Mouse (Mus musculus) midbrain, embryonic 14.5 days (tissue): ENCODE measurements around the gene Unc79. TPM values are rescaled to one million over a fixed set of nuclear protein-coding genes. Genes with fewer than 3 reads are reported as not detected.

Source experiments
- ATAC-seq: fragments of 200-750 bp; cut with Nextera tagmentation; 2 replicates; pipeline ENCODE4 v1.8.0; 2017; ENCODE audit warnings: moderate number of reproducible peaks, moderate library complexity; ENCODE audit not compliant: low FRiP score, low TSS enrichment
- DNase-seq: peaks from one replicate; pipeline ENCODE4 v3.0.0-alpha.2; 2015
- H3K27ac ChIP-seq: fragments of 300-500 bp; sonication (generic); replicated peaks from 2 replicates; pipeline ENCODE4 v1.5.1; 2014; ENCODE audit warnings: mild to moderate bottlenecking, low read depth, low read length, moderate library complexity
- H3K27me3 ChIP-seq: fragments of 300-500 bp; sonication (generic); 2 replicates; pipeline ENCODE4 v1.6.1; 2014; ENCODE audit warnings: low read length, control low read depth, mixed read lengths; ENCODE audit not compliant: control insufficient read depth, insufficient read depth
- H3K36me3 ChIP-seq: fragments of 300-500 bp; sonication (generic); 2 replicates; pipeline ENCODE4 v1.6.1; 2014; ENCODE audit warnings: low read length, control low read depth; ENCODE audit not compliant: control insufficient read depth, insufficient read depth
- H3K4me1 ChIP-seq: fragments of 300-500 bp; sonication (generic); 2 replicates; pipeline ENCODE4 v1.6.1; 2014; ENCODE audit warnings: mild to moderate bottlenecking, antibody characterized with exemption, low read length, control low read depth; ENCODE audit not compliant: control insufficient read depth, insufficient read depth
- H3K4me2 ChIP-seq: fragments of 300-500 bp; sonication (generic); 2 replicates; pipeline ENCODE4 v1.6.1; 2014; ENCODE audit warnings: mild to moderate bottlenecking, low read length, moderate library complexity
- H3K4me3 ChIP-seq: fragments of 300-500 bp; sonication (generic); replicated peaks from 2 replicates; pipeline ENCODE4 v1.5.1; 2014; ENCODE audit warnings: low read depth, low read length
- H3K9ac ChIP-seq: fragments of 300-500 bp; sonication (generic); replicated peaks from 2 replicates; pipeline ENCODE4 v1.6.1; 2014; ENCODE audit warnings: mild to moderate bottlenecking, low read length, moderate library complexity
- H3K9me3 ChIP-seq: fragments of 300-500 bp; sonication (generic); 2 replicates; pipeline ENCODE4 v1.6.1; 2016; ENCODE audit warnings: low read length, control low read depth, mixed read lengths; ENCODE audit not compliant: control insufficient read depth
- WGBS: fragments of 180-500 bp; shearing (Covaris S2); extraction: QIAGEN DNeasy Blood & Tissue Kit; methylation state at CpG from one replicate; pipeline ENCODE4 v1.1.7; 2014; 5-methylcytosine and 5-hydroxymethylcytosine counted together
- polyA plus RNA-seq: library from polyadenylated mRNA; unstranded; fragments of >200 nt; fragmentation: Nextera tagmentation; extraction: Ambion mirVana; gene quantifications from 2 replicates; pipeline ENCODE4 v1.2.1, GENCODE M21; 2014

Gene Unc79
- polyA plus RNA-seq, 1 experiment from 2014 or later = 15.4 TPM

DNA sequence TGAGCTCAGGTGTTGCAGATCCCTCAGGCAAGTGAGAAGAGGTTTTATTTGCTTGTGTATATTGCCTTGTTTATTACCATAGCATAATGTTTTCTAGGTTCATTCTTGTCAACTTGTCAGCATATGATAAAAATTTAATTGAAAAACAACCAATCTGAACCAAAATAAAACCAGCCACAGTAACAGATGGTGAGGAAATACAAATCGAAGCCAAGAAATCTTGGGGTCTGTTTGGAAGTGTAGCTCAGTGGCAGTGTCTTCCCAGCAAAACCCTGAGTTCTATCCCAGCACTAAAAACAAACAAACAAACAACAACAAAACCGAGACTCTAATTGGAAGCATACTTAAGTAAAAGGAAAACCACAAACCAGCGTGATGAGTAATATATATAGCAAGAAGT is 131.4 kb downstream of the Unc79 start:
- ATAC-seq = no peak
- H3K36me3 ChIP-seq = peaks cover 25% of the 10 kb centered on the region
- no peak for DNase-seq
- 86% methylated on average over 3 of the region's 3 CpGs for WGBS
- H3K9me3 ChIP-seq = no peaks in the 10 kb centered on the region
- H3K27me3 ChIP-seq = no peaks in the 10 kb centered on the region
- no peaks in the 10 kb centered on the region for H3K4me1 ChIP-seq
- H3K4me2 ChIP-seq = no peak overlapping the region
- H3K27ac ChIP-seq = no peak overlapping the region
- no peak overlapping the region for H3K9ac ChIP-seq
- no peak overlapping the region for H3K4me3 ChIP-seq

DNA sequence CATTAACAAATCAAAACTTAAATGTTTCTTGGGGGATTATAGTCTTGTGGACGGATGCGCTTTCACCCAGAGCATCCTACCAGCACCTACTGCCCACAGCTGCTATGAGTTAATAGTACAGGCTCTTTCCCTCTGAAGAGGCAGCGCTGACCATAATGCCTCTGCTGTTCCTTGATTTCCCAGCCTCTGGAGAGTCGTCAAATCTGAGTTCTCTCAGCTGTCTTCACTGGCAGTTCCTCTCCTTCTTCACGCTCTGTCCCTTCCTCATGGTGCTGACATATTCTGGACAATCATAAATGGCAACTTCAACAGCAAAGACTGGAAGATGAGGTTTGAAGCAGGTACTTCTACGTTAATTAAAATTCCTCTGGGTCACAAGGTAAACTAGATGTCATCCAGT is 143.2 kb downstream of the Unc79 start:
- Histone ChIP-seq H3K9ac (no peak overlapping the region), H3K4me2 (no peak overlapping the region), H3K36me3 (peaks cover 63% of the 10 kb centered on the region), H3K27me3 (no peaks in the 10 kb centered on the region), H3K4me3 (no peak overlapping the region), H3K27ac (no peak overlapping the region), H3K9me3 (no peaks in the 10 kb centered on the region), H3K4me1 (no peaks in the 10 kb centered on the region)
- 89% methylated on average over 6 of the region's 6 CpGs for WGBS
- ATAC-seq = no peak
- DNase-seq = no peak

DNA sequence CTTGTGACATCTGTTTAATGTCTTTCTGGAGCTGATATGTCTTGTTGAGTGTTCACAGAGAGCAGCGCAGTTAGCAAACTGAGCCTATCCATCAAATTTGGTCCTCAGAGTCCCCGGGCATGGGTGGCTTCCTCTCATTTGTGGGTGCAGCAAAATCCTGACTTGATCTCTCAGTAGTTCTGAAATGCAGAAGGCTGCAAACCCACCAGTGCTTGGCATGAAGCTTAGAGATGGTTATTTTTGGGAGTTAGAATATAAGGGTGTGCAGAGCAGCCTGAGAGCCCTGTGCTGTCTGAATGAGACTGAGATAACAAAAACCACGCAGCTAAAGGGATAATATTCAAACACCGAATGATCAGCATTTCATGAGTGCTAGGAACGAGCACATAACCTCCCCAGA is 146.5 kb downstream of the Unc79 start:
- no peak for DNase-seq
- no peak overlapping the region for H3K9ac ChIP-seq
- H3K36me3 ChIP-seq = peaks cover 60% of the 10 kb centered on the region
- no peak overlapping the region for H3K27ac ChIP-seq
- 84% methylated on average over 5 of the region's 5 CpGs for WGBS
- H3K4me1 ChIP-seq = no peaks in the 10 kb centered on the region
- H3K9me3 ChIP-seq = no peaks in the 10 kb centered on the region
- no peak overlapping the region for H3K4me3 ChIP-seq
- no peak overlapping the region for H3K4me2 ChIP-seq
- ATAC-seq = no peak
- no peaks in the 10 kb centered on the region for H3K27me3 ChIP-seq

DNA sequence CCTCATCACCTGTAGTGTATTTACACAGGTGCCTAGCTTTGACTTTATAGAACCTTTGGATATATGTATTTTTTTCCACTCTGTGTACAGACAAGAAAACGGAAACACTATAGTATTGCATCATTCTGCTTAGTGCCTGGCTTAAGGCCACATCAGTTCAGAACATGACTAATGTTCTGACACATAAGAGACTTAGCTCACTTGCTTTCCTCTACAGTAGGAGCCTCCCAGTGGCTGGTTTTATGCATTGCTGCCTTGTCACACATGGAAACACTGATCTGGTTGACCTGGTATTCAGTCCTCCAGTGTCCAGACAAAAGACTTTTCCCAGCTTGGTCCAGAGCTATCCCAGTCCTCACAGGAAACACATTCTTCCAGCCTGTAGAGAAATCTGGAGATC is 150.5 kb downstream of the Unc79 start:
- Histone ChIP-seq H3K27ac (no peak overlapping the region), H3K36me3 (peaks cover 43% of the 10 kb centered on the region), H3K9me3 (no peaks in the 10 kb centered on the region), H3K9ac (no peak overlapping the region), H3K4me3 (no peak overlapping the region), H3K4me2 (no peak overlapping the region), H3K4me1 (no peaks in the 10 kb centered on the region), H3K27me3 (no peaks in the 10 kb centered on the region)
- ATAC-seq = no peak
- WGBS = 87% methylated on average over 1 of the region's 1 CpGs
- DNase-seq = peak; percentile 47

DNA sequence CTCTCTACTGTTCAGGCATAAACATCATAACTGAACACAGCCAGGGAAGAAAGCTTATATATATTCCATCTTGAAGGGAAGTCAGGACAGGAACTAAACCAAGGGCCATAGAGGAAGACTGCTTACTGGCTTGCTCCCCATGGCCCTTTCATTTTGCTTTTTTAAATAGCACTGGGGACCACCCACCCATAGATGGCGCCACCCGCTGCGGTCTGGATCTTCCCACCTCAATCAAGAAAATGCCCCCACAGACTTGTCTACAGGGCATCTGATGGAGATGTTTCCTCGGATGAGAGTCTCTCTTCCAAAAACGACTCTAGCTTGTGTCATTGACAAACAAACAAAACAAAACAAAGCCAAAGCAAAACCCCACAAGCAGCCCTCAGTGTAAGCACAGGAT is 151.4 kb downstream of the Unc79 start:
- H3K4me3 ChIP-seq = no peak overlapping the region
- H3K27ac ChIP-seq = no peak overlapping the region
- WGBS = 61% methylated on average over 5 of the region's 5 CpGs
- H3K36me3 ChIP-seq = peaks cover 44% of the 10 kb centered on the region
- H3K9ac ChIP-seq = no peak overlapping the region
- ATAC-seq (no peak), DNase-seq (peak; percentile 12)
- no peaks in the 10 kb centered on the region for H3K4me1 ChIP-seq
- H3K27me3 ChIP-seq = no peaks in the 10 kb centered on the region
- no peaks in the 10 kb centered on the region for H3K9me3 ChIP-seq
- no peak overlapping the region for H3K4me2 ChIP-seq

DNA sequence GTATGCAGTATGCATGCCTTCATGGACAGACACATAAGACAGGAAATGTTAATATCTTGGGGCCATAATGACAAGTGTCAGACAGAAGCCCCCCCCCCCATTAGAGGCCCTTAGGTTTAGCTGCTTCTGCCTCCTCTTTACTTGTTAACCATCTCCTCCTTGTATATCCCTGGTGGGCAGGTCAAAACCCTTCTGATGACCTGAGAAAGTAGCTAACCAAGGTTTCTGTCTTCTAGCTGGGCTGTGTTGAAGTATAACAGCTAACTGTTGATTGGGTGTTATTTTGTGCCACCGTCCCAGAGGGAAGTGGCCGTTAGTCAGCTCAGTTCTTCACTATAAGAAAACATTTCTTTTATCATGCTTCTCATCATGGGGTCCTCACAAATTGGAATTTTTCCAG is 154.4 kb downstream of the Unc79 start:
- 74% methylated on average over 2 of the region's 2 CpGs for WGBS
- no peak for ATAC-seq
- DNase-seq = no peak
- no peaks in the 10 kb centered on the region for H3K4me1 ChIP-seq
- no peak overlapping the region for H3K4me2 ChIP-seq
- H3K4me3 ChIP-seq = no peak overlapping the region
- no peak overlapping the region for H3K27ac ChIP-seq
- H3K9me3 ChIP-seq = no peaks in the 10 kb centered on the region
- H3K9ac ChIP-seq = no peak overlapping the region
- H3K36me3 ChIP-seq = peaks cover 49% of the 10 kb centered on the region
- no peaks in the 10 kb centered on the region for H3K27me3 ChIP-seq

DNA sequence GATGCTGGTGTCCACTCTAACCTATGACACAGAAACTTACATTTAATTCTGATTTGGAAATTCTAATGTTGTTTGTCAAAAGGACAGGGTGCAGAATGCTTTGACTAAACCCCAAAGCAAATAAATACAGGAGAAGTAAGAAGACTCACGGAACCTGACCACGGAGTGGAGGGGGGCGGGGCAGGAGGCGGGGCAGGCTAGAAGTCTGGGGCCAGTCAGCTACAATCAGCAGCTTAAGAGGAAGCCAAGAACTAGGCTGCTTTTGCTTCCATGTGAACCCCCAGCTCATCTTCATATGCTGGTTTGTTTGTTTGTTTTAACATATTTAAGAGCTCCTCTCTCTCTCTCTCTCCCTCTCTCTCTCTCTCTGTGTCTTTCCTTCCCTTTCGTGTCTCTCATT is 154.9 kb downstream of the Unc79 start:
- H3K4me2 ChIP-seq = no peak overlapping the region
- H3K9ac ChIP-seq = no peak overlapping the region
- 30% methylated on average over 5 of the region's 5 CpGs for WGBS
- no peak overlapping the region for H3K4me3 ChIP-seq
- H3K36me3 ChIP-seq = peaks cover 49% of the 10 kb centered on the region
- H3K27ac ChIP-seq = no peak overlapping the region
- H3K9me3 ChIP-seq = no peaks in the 10 kb centered on the region
- no peaks in the 10 kb centered on the region for H3K27me3 ChIP-seq
- no peaks in the 10 kb centered on the region for H3K4me1 ChIP-seq
- DNase-seq (no peak), ATAC-seq (no peak)

DNA sequence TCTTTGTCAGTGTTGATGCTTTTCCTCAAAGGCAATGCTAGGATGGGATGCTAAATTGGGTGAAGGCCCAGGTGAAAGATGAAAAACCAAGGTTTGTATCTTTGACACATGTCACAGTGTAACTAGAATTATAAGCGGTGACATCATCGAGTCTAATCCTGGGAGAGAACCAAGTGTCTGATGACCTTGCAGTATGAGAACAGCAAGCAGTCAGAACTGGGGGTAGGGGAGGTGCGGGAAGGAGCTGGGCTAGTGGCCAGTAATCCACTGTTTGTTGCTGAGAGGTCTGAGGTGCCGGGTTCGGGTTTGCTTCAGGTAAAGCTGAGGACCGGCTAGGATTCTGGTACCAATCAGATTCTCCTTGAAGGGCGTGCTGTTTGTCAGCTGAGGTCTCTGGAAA is 160.6 kb downstream of the Unc79 start:
- no peak overlapping the region for H3K9ac ChIP-seq
- ATAC-seq (no peak), DNase-seq (no peak)
- H3K4me2 ChIP-seq = no peak overlapping the region
- H3K4me3 ChIP-seq = no peak overlapping the region
- H3K27me3 ChIP-seq = no peaks in the 10 kb centered on the region
- H3K27ac ChIP-seq = no peak overlapping the region
- peaks cover 74% of the 10 kb centered on the region for H3K36me3 ChIP-seq
- 94% methylated on average over 7 of the region's 7 CpGs for WGBS
- no peaks in the 10 kb centered on the region for H3K9me3 ChIP-seq
- H3K4me1 ChIP-seq = no peaks in the 10 kb centered on the region

DNA sequence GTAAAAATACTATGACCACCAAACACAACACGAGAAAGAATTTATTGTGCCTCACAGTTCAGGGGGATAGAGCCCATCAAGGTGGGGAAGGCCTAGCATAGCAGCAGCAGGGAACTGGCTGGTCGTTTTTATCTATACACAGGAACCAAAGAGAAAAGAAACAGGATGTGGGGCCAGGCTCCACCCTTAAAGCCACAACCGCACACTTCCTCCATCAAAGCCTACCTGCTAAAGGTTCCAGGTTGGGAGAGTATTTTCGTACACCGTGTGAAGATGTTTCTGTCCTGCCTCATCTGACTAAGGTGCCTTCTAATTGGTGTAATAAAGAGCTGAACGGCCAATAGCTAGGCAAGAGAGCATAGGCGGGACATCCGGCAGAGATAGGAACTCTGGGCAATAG is 168.0 kb downstream of the Unc79 start:
- H3K9ac ChIP-seq = no peak overlapping the region
- no peak overlapping the region for H3K4me3 ChIP-seq
- no peak overlapping the region for H3K27ac ChIP-seq
- H3K36me3 ChIP-seq = peaks cover 50% of the 10 kb centered on the region
- 91% methylated on average over 8 of the region's 8 CpGs for WGBS
- H3K9me3 ChIP-seq = no peaks in the 10 kb centered on the region
- H3K4me1 ChIP-seq = no peaks in the 10 kb centered on the region
- no peaks in the 10 kb centered on the region for H3K27me3 ChIP-seq
- no peak for DNase-seq
- no peak for ATAC-seq
- H3K4me2 ChIP-seq = no peak overlapping the region
